Mouse (Mus musculus) mammary gland, adult 2 months (tissue): ENCODE data around the gene Olfm1. TPM values are rescaled to one million over a fixed set of nuclear protein-coding genes. Genes with fewer than 3 reads are reported as not detected.

Experiments
- polyA plus RNA-seq: library from polyadenylated mRNA; depleted of rRNA; stranded (reverse); fragments of >200 nt; gene quantifications from 2 replicates; pipeline ENCODE4 v1.2.3, GENCODE M21; 2012; ENCODE audit warnings: low replicate concordance; rRNA removed

The Olfm1 gene
- polyA plus RNA-seq: 41.8 and 54.6 TPM in 2 replicates

DNA sequence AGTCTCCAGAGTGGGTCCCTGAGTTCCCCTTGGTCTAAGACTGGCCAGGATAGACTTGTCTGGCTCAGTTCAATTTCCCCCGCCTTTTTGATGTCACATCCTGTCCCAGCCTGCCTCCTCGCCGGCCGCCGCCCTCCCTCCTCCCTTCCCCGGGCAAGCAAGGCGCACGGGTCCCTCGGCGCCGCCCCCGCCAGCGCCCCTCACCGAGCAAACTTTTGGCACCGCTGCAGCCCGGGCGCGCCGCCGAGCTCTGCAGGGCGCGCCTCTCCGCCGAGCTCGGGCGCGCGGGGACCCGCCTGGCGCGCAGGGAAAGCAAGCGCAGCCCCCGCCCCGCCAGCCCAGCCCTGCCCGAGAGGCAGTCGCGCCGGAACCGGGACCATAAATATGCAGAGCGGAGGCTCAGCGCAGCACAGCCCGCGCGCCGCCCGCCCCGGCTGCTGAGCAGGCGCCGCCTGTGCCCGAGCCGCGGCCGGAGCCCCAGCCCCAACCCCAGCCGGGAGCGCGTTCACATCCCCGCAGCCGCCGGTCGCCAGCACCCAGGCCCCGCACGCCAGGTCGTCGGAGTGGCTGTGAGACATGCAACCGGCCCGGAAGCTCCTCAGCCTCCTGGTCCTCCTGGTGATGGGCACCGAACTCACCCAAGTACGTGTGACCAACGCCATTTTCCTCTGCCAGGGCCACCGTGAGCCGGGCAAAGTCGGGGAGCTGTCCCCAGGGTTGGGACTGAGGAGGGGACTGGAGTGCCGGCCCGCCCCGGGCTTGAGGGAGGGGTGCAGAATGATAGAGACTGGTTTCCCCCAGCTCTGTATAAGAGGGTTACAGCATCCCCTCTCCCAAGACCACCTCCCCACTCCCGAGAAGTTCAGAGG is at the start of gene Olfm1:
Gene Olfm1 (plus strand): TSS at position 172 of the 869 bp plus-strand sequence.

Other genes starting within 250 kb of the Olfm1 start
- 0.14 and 0.20 TPM in 2 replicates for gene Fcnb, start 108.1 kb upstream of the Olfm1 start, polyA plus RNA-seq